Mouse (Mus musculus): Measurements from ENCODE around the gene Bub1.

DNA sequence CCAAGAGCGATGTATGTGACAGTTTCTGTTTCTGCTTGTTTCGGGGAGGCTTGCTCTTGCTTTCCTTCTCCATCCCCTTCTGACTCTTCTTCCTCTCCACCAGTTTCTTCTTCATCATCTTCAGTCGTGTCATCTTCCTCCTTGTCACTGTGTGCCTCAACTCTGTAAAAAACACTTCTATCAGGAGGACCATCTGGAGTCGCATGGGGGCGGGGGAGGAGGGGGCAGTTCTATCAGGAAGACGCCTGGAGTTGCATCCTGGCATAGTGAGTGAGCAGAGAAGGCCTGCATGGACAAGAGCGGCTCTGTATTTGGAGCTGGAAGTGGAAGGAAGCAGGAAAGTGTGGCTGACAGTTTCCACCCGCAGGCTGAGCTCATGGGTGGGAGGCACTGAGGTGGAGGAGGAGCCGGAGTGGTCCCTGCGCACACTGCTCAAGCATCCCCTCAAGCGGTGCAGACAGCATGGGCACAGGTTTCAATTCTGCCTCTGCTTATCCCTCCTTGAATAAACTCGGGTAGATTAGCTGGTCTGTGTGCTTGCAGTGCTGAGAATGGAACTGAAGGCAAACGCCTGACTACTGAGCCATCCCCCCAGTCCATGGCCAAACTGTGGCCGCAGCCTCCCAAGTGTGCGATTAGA, 57.6 kb downstream of the Bub1 start:
- TF ChIP-seq EP300 (IDR thresholded peaks at IDR 0.05) (no peak), CTCF (IDR thresholded peaks at IDR 0.05) (no peak)
